Mouse (Mus musculus) lung, postnatal 0 days (tissue): ENCODE measurements around the gene Slc4a8. TPM values are rescaled to one million over a fixed set of nuclear protein-coding genes. Genes with fewer than 3 reads are reported as not detected.

Experiments
- ATAC-seq: fragments of 200-750 bp; cut with Nextera tagmentation; 2 replicates; pipeline ENCODE4 v1.8.0; 2017; ENCODE audit warnings: moderate library complexity
- DNase-seq: peaks from one replicate; pipeline ENCODE4 v3.0.0-alpha.2; 2016; ENCODE audit warnings: low spot score
- H3K27ac ChIP-seq: fragments of 300-500 bp; sonication (generic); 2 replicates; pipeline ENCODE4 v1.5.1; 2014; ENCODE audit warnings: antibody characterized with exemption, mild to moderate bottlenecking, low read length, mixed read lengths
- H3K27me3 ChIP-seq: fragments of 300-500 bp; sonication (generic); replicated peaks from 2 replicates; pipeline ENCODE4 v1.6.1; 2014; ENCODE audit warnings: low read length, mixed read lengths; ENCODE audit not compliant: insufficient read depth
- H3K36me3 ChIP-seq: fragments of 300-500 bp; sonication (generic); 2 replicates; pipeline ENCODE4 v1.6.1; 2014; ENCODE audit warnings: low read length, mixed read lengths; ENCODE audit not compliant: insufficient read depth
- H3K4me1 ChIP-seq: fragments of 300-500 bp; sonication (generic); 2 replicates; pipeline ENCODE4 v1.6.1; 2014; ENCODE audit warnings: antibody characterized with exemption, low read depth, low read length, mixed read lengths; ENCODE audit not compliant: insufficient read depth
- H3K4me2 ChIP-seq: fragments of 300-500 bp; sonication (generic); replicated peaks from 2 replicates; pipeline ENCODE4 v1.6.1; 2014; ENCODE audit warnings: low read depth, mild to moderate bottlenecking, low read length, moderate library complexity, mixed read lengths
- H3K4me3 ChIP-seq: fragments of 300-500 bp; sonication (generic); 2 replicates; pipeline ENCODE4 v1.5.1; 2014; ENCODE audit warnings: low read depth, low read length
- H3K9ac ChIP-seq: fragments of 300-500 bp; sonication (generic); replicated peaks from 2 replicates; pipeline ENCODE4 v1.6.1; 2014; ENCODE audit warnings: low read depth, mild to moderate bottlenecking
- H3K9me3 ChIP-seq: fragments of 300-500 bp; sonication (generic); 2 replicates; pipeline ENCODE4 v1.6.1; 2016; ENCODE audit warnings: low read length, mixed read lengths
- CTCF ChIP-seq: IDR thresholded peaks from 2 replicates; pipeline ENCODE4 v1.5.1; 2016; ENCODE audit warnings: antibody characterized with exemption, mild to moderate bottlenecking
- EP300 ChIP-seq: IDR thresholded peaks from 2 replicates; pipeline ENCODE4 v1.6.1; 2016; ENCODE audit warnings: antibody characterized with exemption, mild to moderate bottlenecking, control low read depth
- WGBS: fragments of 180-500 bp; shearing (Covaris S2); extraction: QIAGEN DNeasy Blood & Tissue Kit; methylation state at CpG from one replicate; pipeline ENCODE4 v1.1.7; 2014; 5-methylcytosine and 5-hydroxymethylcytosine counted together
- polyA plus RNA-seq: library from polyadenylated mRNA; unstranded; fragments of >200 nt; fragmentation: Nextera tagmentation; extraction: Ambion mirVana; gene quantifications from 2 replicates; pipeline ENCODE4 v1.2.1, GENCODE M21; 2015

Slc4a8 gene
- polyA plus RNA-seq, 1 experiment from 2014 or later = 5.5 TPM

DNA sequence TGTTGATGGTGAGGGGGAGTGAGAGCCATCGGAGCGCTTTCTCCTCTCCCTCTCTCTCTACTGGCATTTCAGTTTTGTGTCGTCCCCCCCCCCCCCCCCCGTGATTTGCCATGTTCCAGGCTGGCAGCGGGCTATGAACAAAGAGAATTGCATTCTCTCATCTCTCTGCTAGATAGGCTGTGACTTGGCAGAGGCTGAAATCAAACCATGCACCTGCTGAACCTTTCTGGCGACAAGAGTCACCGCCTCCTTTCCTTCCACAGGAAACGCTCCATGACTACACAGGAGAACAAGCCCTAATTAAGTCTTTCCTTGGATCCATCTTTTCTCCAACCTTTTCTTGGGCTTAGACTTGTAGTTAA lies 6.1 kb upstream of the Slc4a8 start:
- no peak for TF ChIP-seq CTCF
- no peaks in the 10 kb centered on the region for H3K36me3 ChIP-seq
- H3K9me3 ChIP-seq = no peaks in the 10 kb centered on the region
- DNase-seq (no peak), ATAC-seq (no peak)
- WGBS = 27% methylated on average over 7 of the region's 8 CpGs
- no peak overlapping the region for H3K4me3 ChIP-seq
- H3K27me3 ChIP-seq = 0 out of 2 replicates have a peak, but pooled peaks cover 5% of the 10 kb centered on the region
- H3K27ac ChIP-seq = no peak overlapping the region
- H3K4me1 ChIP-seq = no peaks in the 10 kb centered on the region
- peak overlapping the region; percentile 6; the same call in 1 of the 2 replicates for H3K4me2 ChIP-seq
- H3K9ac ChIP-seq = no peak overlapping the region

DNA sequence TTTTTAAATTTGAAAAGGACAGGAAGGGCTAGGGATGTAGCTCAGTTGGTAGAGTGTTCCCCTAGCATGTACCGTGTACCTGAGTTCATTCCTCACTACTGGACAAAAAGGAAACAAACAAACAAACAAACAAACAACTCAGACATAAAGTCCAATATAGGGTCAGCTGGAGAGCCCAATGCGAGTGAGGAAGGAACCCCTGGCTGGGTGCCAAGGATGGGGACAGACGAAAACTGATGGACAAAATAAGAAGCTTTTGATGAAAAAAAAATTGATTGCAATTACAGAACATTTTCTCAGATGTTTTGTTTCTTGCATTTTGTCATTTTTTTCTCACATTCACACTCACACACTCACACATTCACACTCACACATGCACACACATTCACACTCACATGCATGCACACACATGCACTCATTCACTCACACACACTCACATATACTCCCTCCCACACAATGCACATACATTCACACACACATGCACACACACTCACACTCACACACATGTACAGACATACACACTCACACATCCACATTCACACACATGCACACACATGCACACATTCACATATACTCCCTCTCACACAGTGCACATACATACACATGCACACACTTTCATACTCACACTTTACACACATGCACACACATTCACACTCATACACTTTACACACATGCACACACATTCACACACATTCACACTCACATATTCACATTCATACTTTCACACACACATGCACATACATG lies 5.5 kb upstream of the Slc4a8 start:
- H3K4me1 ChIP-seq = no peaks in the 10 kb centered on the region
- H3K27ac ChIP-seq = no peak overlapping the region
- no peak overlapping the region for H3K4me2 ChIP-seq
- H3K27me3 ChIP-seq = 0 out of 2 replicates have a peak, but pooled peaks cover 5% of the 10 kb centered on the region
- H3K36me3 ChIP-seq = no peaks in the 10 kb centered on the region
- 32% methylated on average over 3 of the region's 3 CpGs for WGBS
- H3K9me3 ChIP-seq = no peaks in the 10 kb centered on the region
- no peak overlapping the region for H3K9ac ChIP-seq
- no peak for DNase-seq
- ATAC-seq = no peak
- no peak overlapping the region for H3K4me3 ChIP-seq
- TF ChIP-seq EP300 = no peak
- no peak for TF ChIP-seq CTCF

DNA sequence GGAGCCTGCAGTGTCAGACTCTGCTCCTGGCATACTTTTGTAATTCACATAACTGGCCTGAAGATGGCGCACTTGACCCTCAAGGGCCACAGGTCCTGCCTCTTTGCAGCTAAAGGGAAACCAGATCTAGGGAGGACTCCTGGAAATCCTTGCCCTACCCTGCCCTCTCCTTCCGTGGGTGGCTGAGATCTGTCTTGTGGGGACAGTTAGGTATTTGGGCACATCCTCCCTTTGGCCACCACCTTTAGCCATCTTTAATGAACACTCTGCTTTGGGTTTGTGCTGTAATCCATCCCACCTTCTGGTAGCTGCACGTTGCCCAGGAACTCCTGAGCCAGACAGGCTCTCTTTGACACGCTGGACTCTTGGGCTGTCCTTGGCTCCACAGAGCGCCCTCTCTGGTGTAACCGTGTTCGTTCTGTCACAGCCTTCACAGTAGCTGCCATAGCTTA lies 4.0 kb upstream of the Slc4a8 start:
- DNase-seq (peak; percentile 89), ATAC-seq (peak; percentile 37)
- 2% methylated on average over 7 of the region's 7 CpGs for WGBS
- TF ChIP-seq CTCF (peak; percentile 89), EP300 (no peak)
- H3K4me1 ChIP-seq = peaks cover 4% of the 10 kb centered on the region; the same call in 1 of the 2 replicates
- peaks cover 18% of the 10 kb centered on the region for H3K27me3 ChIP-seq
- no peaks in the 10 kb centered on the region for H3K36me3 ChIP-seq
- H3K4me2 ChIP-seq = no peak overlapping the region
- H3K9ac ChIP-seq = no peak overlapping the region
- no peak overlapping the region for H3K4me3 ChIP-seq
- H3K27ac ChIP-seq = no peak overlapping the region
- no peaks in the 10 kb centered on the region for H3K9me3 ChIP-seq

DNA sequence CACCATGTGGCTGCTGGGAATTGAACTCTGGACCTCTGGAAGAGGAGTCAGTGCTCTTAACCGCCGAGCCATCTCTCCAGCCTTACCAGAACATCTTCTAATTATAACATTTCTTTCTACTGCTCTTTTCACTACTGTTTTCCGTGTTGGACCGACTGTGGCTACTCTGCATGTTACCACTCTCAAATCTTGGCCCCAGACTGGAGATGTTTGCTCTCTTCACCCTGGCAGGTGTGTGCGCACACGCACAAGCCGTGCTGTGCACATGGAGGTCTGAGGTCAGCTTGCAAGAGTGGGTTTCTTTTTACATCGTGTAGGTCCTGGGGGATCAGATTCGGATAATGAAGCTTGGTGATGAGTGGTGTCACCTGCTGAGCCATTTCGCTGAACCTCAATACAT lies 2.3 kb upstream of the Slc4a8 start:
- TF ChIP-seq CTCF = no peak
- H3K9me3 ChIP-seq = no peaks in the 10 kb centered on the region
- no peak overlapping the region for H3K4me2 ChIP-seq
- ATAC-seq (no peak), DNase-seq (no peak)
- peaks cover 14% of the 10 kb centered on the region for H3K27me3 ChIP-seq
- no peaks in the 10 kb centered on the region for H3K36me3 ChIP-seq
- H3K4me3 ChIP-seq = no peak overlapping the region
- WGBS = 74% methylated on average over 10 of the region's 10 CpGs
- no peak overlapping the region for H3K9ac ChIP-seq
- H3K4me1 ChIP-seq = peaks cover 4% of the 10 kb centered on the region; the same call in 1 of the 2 replicates
- H3K27ac ChIP-seq = no peak overlapping the region

DNA sequence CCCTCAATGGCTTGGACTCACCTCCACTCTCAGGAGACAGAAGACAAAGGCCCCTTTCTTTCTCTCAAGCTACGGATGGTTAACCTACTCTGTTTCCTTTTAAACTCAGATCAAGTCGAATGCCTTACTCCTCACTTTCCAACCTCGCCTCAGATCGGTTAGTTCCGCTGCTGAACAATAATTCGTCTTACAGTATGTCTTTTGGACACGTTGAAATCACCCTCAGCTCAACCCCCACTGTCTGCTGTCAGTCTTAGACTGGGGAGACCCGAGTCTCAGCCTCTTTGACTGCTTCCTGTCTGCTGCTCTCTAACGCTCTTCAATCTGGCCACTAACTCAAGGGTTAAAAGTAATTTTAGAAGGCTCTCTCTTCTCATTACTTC lies 520 bp upstream of the Slc4a8 start:
- TF ChIP-seq CTCF = no peak
- no peak for ATAC-seq
- Histone ChIP-seq H3K9ac (no peak overlapping the region), H3K4me3 (peak overlapping the region; percentile 39; the same call in 1 of the 2 replicates), H3K27me3 (peaks cover 14% of the 10 kb centered on the region), H3K4me1 (peaks cover 4% of the 10 kb centered on the region; the same call in 1 of the 2 replicates), H3K27ac (no peak overlapping the region), H3K9me3 (no peaks in the 10 kb centered on the region), H3K36me3 (no peaks in the 10 kb centered on the region), H3K4me2 (peak overlapping the region; percentile 66)
- no peak for DNase-seq
- 13% methylated on average over 9 of the region's 9 CpGs for WGBS

DNA sequence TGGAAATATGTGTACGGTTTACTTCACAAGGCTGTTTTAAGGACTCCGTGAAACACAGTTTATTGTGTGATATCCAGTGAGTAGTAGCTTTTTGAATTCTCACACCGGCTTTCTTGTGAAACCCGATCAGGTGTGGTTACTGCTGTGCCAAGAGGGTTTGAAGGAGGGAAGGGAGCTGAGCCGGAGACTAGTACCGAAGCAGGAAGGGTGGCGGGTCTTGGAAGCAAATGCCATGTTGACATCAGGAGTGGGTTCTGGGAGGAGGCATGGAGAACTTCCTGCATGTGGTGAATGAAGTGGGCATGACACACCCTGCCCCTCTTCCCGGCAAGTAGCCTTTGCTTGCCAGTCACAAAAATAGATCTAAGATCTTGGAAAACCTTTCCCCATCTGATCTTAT lies 1.1 kb downstream of the Slc4a8 start:
- Histone ChIP-seq H3K9ac (no peak overlapping the region), H3K4me1 (peaks cover 4% of the 10 kb centered on the region; the same call in 1 of the 2 replicates)

More for the DNA sequence above, 1.1 kb downstream of the Slc4a8 start:
- DNase-seq (no peak), ATAC-seq (no peak)
- H3K9me3 ChIP-seq = no peaks in the 10 kb centered on the region
- peak overlapping the region; percentile 66; the same call in 1 of the 2 replicates for H3K4me2 ChIP-seq
- no peaks in the 10 kb centered on the region for H3K36me3 ChIP-seq
- 28% methylated on average over 8 of the region's 8 CpGs for WGBS
- H3K4me3 ChIP-seq = no peak overlapping the region
- H3K27me3 ChIP-seq = peaks cover 14% of the 10 kb centered on the region
- no peak overlapping the region for H3K27ac ChIP-seq
- TF ChIP-seq EP300 (no peak), CTCF (no peak)
